Mouse (Mus musculus) spleen, postnatal 14 days (tissue): ENCODE measurements around the gene Synj2.

Experiments used
- DNase-seq, 2 experiments: peaks; one replicate each; pipeline ENCODE4 v3.0.0; 2021 to 2022; ENCODE audit warnings: low spot score in 2 of 2

Synj2 gene

DNA sequence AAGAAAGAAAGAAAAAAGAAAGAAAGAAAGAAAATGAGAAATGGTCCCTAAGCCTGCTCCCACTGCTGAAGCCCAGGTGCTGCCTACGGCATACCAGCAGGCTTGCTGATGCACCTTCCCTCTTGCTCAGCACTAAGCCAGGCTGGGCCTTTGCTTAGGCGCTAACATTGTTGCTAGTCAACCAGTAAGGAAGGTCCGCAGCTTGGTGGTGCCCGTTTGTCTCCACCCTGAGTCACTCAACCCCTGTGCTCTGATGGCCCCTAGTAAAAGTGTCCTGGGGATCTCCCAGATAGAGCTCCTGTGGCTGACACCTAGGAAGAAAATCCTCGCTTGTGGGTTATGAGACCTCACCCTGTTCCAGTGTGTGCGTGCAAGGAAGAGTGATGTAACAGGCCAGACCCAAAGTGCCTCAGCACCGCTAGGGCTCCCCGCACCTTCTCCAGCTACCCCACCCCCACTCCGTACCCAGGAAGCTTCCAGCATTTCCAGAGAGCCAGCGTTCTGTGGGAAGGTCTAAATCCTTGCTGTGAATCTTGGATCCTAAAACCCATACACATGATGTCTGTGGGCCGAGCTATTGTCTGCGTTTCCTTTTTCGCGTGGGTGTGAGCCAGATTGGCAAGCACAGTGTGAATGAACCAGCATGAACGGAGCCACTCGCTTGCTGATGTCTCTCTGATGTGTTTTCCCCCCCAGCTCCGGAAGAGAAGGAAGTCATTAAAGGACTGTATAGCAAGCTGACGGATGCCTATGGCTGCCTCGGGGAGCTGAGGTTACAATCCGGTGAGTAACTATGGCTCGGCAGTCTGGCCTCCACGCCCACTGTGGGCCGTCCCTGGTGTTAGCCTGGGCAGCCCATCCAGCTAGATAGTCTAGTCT is 34.3 kb downstream of the Synj2 start:
- DNase-seq = no peak

- DNase-seq = no peak
Measured at GRCm38 (mm10) chr17:5976221-5977055, 35.4 kb downstream of the Synj2 start.

DNA sequence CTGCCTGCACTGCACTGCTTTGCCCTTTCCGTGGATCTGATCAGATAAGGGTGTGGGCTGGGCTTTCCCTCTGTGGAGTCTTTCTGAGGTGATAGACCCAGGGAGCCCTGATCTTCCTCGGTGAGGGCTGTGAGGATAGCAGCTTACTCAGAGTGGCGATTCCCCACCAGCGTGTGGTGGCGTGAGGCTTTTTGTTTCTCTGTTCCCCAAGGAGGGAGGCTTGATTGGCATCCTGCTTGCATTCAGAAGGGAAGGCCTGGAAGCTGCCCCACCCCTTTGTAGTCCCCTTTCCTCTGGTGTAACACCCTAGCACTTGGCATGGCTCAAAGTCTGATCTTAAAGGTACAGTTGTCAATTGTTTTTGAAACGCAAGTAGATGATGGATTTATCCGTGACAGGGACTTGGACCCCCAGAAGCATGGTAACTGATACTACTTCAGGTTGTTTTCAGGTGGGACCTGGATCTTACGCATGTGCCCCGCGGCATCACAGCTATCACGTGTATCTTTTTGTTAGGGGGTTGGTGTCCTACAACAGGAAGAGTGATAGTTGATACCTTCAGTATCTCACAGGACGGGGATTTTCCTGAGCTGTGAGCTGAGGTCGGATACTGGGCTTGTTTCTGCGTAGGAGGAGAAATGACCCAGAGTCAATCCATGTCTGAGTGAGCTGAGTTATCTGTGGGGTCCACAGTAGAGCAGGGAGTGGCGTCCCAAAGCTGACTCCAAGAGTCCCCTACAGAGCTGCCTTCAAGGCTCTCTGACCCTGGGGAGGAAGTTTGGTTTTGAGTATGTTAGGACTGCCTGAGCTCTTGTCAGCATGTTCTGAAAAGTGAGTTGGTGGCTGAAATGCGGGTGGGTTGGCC is 36.2 kb downstream of the Synj2 start:
- DNase-seq = no peak

DNA sequence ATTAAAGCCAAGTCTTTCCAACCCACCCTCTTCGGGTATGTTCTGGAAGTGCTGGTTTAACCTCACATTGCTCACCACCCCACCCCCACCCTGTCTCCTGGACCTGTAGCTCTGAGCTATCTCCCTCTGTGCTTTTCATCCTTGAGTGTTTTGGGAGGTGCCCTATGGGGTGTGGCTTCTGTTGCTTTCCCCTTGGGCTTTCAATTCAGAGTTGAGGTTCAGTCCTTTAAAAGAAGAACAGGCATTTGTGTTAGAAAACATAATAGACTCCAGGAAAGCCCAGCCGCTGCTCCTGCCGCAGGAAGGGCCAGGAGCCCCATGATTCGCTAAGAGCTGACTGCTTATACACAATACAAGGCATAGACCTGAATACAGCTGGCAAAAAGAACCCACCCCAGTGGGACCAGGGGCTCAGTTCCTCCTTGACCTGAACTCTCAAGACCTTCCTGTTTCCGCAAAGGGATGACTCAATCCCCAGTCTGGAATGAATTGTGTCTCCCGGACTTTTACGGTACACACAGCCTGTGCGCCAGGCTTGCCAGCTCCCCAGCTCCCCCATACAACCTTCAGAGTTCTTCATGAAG is 36.9 kb downstream of the Synj2 start:
- no peak for DNase-seq

DNA sequence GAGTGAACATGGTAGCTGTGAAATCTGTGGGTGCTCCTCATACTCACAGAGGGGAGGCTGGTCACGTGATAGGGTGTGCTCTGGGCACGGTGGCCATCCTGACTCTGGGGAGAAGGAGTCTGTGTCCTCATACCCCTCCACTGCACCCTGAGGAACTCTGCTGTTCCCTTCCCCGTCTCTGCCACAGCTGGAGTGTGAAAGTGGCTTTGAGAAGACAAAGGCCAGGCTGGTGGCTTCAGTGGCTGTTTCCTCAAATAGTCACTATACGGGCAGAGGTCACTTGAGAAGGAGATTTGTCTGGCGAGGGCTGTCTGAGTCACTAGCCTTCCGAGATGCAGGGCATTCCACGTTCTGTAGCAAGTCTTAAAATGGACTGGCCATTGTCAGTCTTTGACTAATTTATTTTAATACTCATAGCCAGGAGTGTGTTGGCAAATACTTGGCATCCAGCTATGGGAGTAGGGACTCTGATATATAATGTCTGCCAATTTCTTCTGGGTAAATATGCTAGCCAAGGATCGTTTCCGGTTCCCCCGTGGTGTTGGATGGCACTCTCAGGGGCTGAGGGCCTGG is 37.5 kb downstream of the Synj2 start:
- no peak for DNase-seq

GRCm38 (mm10) chr17:5980860-5981259 is 39.8 kb downstream of the Synj2 start:
- no peak for DNase-seq

DNA sequence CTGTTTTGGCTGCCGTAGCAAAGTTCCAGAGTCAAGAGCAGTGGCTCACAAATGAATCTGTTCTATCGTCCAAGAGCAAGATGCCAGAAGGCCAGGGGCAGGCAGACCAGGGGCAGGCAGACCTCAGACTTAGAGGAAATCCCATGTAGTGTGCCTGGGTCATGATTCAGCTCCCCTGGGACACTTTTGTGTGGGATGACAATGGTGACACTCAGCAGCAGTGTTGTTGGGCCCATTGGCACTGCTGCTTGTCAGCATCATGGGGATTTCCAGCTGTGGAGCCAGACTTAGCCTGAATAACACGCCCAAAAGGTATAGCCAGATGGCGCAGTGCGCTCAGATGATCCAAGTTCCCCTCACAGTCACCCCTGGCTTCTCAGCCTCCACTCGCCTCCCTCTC is 42.1 kb downstream of the Synj2 start:
- no peak for DNase-seq

- no peak for DNase-seq
Measured at GRCm38 (mm10) chr17:5983901-5984300, 42.8 kb downstream of the Synj2 start.

GRCm38 (mm10) chr17:5984700-5985231 is 43.7 kb downstream of the Synj2 start:
- DNase-seq = no peak

DNA sequence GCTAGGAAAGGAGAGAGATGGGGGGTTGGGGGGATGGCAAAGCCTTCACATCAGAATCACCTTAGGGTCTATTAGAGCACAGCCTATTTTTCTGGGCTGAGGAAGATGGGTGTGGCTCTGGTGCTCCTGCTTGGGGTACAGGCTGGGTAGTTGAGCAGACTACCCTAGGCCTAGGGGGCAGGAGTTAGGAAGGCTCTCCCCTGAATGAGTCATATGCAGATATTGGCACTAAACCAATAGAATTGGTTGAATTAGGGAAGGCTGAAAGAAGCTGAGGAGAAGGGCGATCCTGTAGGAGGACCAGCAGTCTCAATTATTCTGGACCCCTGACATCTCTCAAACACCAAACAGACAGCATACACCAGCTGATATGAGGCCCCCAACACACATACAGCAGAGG is 44.2 kb downstream of the Synj2 start:
- no peak for DNase-seq

GRCm38 (mm10) chr17:5987271-5988056 is 46.4 kb downstream of the Synj2 start:
- DNase-seq = no peak

DNA sequence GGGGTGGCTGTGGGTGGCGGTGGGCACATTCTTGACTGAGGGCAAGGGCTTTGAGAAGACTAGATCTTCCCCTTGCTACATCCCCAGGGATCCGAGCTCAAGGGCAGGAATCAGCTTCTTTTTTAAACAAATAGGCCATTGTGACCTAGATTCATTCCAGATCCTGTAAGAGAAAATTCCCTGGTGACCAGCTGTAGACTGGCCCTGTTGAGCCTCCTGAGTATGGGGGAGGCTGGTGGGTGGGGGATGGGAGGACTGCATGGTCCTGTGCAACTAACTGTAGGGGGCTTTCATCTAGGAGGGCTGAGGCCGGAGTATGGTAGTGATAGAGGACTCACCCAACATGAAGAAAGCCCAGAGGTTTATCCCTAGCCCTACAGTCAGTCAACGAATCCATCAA is 47.0 kb downstream of the Synj2 start:
- no peak for DNase-seq

- no peak for DNase-seq
Measured at GRCm38 (mm10) chr17:5992866-5993580, 51.9 kb downstream of the Synj2 start.

DNA sequence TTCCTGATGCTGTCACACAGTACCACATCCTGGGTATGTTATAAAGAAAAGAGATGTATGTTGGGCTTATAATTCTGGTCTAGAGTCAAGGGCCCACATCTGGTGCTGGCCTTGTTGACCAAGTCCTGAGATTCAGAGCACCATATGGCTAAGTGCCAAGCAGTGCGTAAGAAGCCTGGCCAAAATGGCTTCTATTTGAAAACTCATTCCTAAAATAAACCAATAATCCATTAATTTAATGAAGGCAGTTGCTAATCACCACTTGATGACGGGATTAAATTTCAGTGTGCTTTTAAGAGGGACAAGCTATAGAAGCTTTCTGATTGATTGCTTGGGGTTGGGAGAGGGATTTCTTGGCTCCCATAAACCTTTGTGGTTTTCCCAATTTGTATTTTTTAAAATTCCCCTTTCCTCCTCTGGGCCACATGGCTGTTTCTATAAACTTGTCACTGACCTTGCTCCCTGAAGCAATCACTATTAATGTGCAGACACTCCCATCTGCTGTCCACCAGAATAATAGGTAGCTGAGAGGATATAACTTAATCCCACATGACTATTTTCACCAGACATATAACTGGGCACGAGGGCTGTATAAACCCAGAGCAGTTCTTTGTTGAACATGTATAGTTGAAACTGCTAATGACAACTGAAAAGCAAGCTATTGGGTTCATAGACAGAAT is 52.6 kb downstream of the Synj2 start:
- no peak for DNase-seq

DNA sequence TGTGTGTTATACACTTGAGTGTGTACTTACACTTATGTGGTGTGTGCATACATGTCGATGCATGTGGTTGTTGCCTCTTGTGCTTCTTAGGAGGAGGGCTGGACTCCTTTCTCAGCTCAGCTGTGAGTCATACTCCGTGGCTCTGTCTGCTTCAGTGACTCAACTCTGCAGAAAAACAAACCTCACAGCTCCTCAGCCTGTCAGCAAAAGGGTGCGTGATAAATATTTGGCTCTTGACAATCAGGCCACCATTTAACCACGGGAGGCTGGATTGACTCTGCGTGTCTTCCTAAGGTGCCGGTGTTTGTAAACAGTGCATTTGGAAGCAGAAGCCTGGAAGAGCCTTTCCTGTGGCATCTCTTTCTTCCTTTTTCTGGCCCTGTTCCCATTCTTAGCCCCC is 53.5 kb downstream of the Synj2 start:
- DNase-seq = no peak

- DNase-seq = no peak
Measured at GRCm38 (mm10) chr17:5996589-5996988, 55.5 kb downstream of the Synj2 start.

DNA sequence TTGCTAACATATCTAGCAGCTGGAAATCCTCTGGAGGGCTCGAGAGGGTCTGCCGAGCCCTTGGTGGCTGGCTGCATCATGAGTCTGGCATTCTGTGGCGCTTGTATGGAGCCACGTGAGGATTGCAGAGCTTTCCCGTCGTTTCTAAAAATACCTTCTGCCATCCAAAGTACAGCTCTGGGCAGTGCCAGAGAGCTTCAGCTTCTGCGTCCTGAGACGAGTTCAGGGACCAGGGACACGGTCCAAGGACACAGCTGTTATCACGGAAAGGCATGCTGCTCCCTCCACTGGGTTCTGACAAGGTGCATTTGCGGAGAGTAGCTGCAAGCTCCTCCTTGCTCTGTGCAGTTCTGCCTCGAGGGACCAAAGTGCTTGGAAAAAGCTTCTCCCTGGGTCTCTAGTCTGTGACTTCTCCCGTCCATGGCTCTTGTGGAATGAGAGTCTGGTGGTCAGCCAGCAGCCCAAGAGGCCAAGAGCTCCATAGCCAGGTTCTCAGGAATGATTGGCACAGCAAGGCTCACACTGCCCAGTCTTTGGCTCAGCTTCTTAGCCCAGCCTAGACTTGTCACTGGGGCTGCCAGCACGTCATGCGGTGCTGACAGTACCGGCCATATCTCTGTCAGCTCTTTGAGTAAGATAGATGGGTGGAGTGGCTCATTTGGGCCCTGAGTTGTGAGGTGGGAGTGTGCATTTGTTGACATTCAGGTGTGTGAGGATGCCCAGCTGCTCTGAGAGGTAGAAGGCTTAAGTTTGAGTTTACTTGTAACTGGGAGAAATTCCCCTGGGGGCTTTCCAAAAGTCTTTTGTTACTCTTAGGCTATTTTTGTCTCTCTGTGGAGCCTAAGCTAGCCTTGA is 56.5 kb downstream of the Synj2 start:
- no peak for DNase-seq

DNA sequence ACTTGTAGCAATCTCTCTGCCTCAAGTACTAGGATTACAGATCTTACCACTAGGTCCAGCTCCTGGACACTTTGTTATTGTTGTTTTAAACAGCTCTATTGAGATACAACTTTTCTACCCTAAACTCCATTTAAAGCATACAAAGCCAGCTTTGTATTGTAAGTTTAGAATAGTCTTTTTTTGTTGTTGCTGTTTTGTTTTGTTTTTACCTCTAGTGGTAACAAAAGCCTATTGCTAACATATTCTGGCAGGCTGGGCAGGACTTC is 57.1 kb downstream of the Synj2 start:
- DNase-seq = no peak
